Mouse (Mus musculus): Measurements from ENCODE around the gene Krtap5-2.

- TF ChIP-seq CTCF (IDR thresholded peaks at IDR 0.05; ENCODE audit: low read depth): no peak
- TF ChIP-seq EP300 (IDR thresholded peaks at IDR 0.05; ENCODE audit: low read depth): no peak
These were observed 16.4 kb downstream of the Krtap5-2 start for GRCm38 (mm10) chr7:142159366-142159765.
